Mouse (Mus musculus) kidney, embryonic 16.5 days (tissue): ENCODE results near the gene Tlr4. TPM values are rescaled to one million over a fixed set of nuclear protein-coding genes. Genes with fewer than 3 reads are reported as not detected.
A peak's percentile ranks its signal among the peaks of the same experiment; 100 is the strongest.

Experiments
- ATAC-seq: fragments of 200-750 bp; cut with Nextera tagmentation; 2 replicates; pipeline ENCODE4 v1.8.0; 2017; ENCODE audit warnings: moderate TSS enrichment; ENCODE audit not compliant: low FRiP score, low TSS enrichment
- H3K27ac ChIP-seq: fragments of 300-500 bp; sonication (generic); 2 replicates; pipeline ENCODE4 v1.5.1; 2014; ENCODE audit warnings: low read length
- H3K27me3 ChIP-seq: fragments of 300-500 bp; sonication (generic); 2 replicates; pipeline ENCODE4 v1.6.1; 2014; ENCODE audit warnings: low read length, control low read depth, mixed read lengths; ENCODE audit not compliant: insufficient read depth
- H3K36me3 ChIP-seq: fragments of 300-500 bp; sonication (generic); 2 replicates; pipeline ENCODE4 v1.6.1; 2014; ENCODE audit warnings: low read length, control low read depth, mixed read lengths; ENCODE audit not compliant: insufficient read depth
- H3K4me1 ChIP-seq: fragments of 300-500 bp; sonication (generic); 2 replicates; pipeline ENCODE4 v1.6.1; 2014; ENCODE audit warnings: low read length, control low read depth, mixed read lengths; ENCODE audit not compliant: insufficient read depth
- H3K4me2 ChIP-seq: fragments of 300-500 bp; sonication (generic); replicated peaks from 2 replicates; pipeline ENCODE4 v1.6.1; 2014; ENCODE audit warnings: low read depth, low read length
- H3K4me3 ChIP-seq: fragments of 300-500 bp; sonication (generic); 2 replicates; pipeline ENCODE4 v1.5.1; 2014; ENCODE audit warnings: mild to moderate bottlenecking, low read length
- H3K9ac ChIP-seq: fragments of 300-500 bp; sonication (generic); replicated peaks from 2 replicates; pipeline ENCODE4 v1.6.1; 2014; ENCODE audit warnings: low read length
- H3K9me3 ChIP-seq: fragments of 300-500 bp; sonication (generic); 2 replicates; pipeline ENCODE4 v1.6.1; 2016; ENCODE audit warnings: low read length, control low read depth
- WGBS: fragments of 180-500 bp; shearing (Covaris S2); extraction: QIAGEN DNeasy Blood & Tissue Kit; methylation state at CpG from one replicate; pipeline ENCODE4 v1.1.7; 2014; 5-methylcytosine and 5-hydroxymethylcytosine counted together
- polyA plus RNA-seq: library from polyadenylated mRNA; unstranded; fragments of >200 nt; fragmentation: Nextera tagmentation; extraction: Ambion mirVana; gene quantifications from 2 replicates; pipeline ENCODE4 v1.2.1, GENCODE M21; 2015

The Tlr4 gene
- polyA plus RNA-seq, 1 experiment from 2014 or later = 1.6 TPM

DNA sequence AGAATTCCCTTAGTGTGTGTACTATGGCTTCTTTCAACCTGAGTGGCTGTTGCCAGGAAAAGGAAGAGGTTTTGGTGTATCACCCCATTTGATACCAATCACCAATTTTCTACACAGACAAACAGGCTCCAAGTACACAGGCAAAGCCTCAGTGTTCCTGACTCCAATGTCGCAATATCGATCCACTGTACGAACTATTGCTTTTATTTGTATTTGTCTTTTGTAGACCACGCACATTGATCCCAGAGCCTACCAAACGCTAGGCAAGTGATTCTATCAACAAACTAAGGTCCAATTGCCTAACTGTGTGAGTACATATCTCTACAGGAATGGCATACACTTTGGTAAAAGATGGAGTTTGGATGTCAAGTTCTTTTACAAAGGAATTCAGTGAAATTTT, 55.9 kb downstream of the Tlr4 start:
- Histone ChIP-seq H3K9me3 (no peaks in the 10 kb centered on the region), H3K9ac (no peak overlapping the region), H3K4me2 (no peak overlapping the region), H3K4me1 (no peaks in the 10 kb centered on the region), H3K27ac (no peak overlapping the region), H3K27me3 (no peaks in the 10 kb centered on the region), H3K36me3 (no peaks in the 10 kb centered on the region), H3K4me3 (no peak overlapping the region)
- no peak for ATAC-seq
- 95% methylated on average over 5 of the region's 5 CpGs for WGBS

DNA sequence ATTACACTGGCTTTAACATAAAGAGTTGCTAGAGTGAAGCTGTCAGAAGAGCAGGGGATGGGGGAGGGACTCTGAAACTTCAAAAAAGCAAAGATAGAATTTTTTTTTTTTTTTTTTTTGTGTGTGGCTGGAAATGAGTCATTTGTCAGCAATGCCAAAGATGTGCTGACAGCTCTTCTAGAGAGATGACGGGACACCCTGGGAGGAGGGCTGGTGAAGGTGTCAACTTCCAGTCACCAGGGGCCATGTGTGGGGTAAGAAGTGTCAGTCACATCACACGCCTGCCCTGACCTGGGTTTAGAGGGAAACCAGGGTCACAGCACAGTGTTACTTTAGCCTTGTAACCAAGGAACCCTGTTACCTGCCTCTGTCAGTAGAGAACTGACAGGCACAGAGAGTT, 67.2 kb downstream of the Tlr4 start:
- 10% methylated on average over 2 of the region's 2 CpGs for WGBS
- Histone ChIP-seq H3K27ac (no peak overlapping the region), H3K4me2 (no peak overlapping the region), H3K9me3 (no peaks in the 10 kb centered on the region), H3K4me1 (no peaks in the 10 kb centered on the region), H3K4me3 (no peak overlapping the region), H3K9ac (no peak overlapping the region), H3K27me3 (no peaks in the 10 kb centered on the region), H3K36me3 (no peaks in the 10 kb centered on the region)
- peak; percentile 27; the same call in 1 of the 2 replicates for ATAC-seq

DNA sequence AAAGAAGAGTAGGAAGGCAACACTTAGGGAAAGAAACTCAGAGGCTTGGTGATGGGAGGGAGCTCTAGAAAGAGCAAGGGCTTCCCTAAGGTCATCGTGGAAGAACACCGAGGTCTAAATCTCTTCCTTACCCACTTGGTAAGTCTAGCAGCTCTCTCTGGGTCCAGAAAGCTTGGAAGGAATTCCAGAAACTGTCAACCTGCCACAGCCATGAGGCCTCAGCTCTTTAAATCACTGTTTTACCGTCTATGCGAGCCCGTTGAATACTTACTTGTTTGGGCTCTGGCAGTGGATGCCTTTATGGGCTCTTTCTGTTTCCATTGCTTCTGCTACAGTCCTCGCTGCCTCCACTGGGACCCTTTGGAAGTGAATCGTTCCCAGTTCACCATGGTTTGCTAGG, 67.6 kb downstream of the Tlr4 start:
- H3K4me2 ChIP-seq = no peak overlapping the region
- 53% methylated on average over 7 of the region's 7 CpGs for WGBS
- no peak overlapping the region for H3K9ac ChIP-seq
- no peaks in the 10 kb centered on the region for H3K4me1 ChIP-seq
- no peak overlapping the region for H3K27ac ChIP-seq
- no peaks in the 10 kb centered on the region for H3K9me3 ChIP-seq
- ATAC-seq = peak; percentile 23; the same call in 1 of the 2 replicates
- H3K4me3 ChIP-seq = no peak overlapping the region
- no peaks in the 10 kb centered on the region for H3K36me3 ChIP-seq
- H3K27me3 ChIP-seq = no peaks in the 10 kb centered on the region

DNA sequence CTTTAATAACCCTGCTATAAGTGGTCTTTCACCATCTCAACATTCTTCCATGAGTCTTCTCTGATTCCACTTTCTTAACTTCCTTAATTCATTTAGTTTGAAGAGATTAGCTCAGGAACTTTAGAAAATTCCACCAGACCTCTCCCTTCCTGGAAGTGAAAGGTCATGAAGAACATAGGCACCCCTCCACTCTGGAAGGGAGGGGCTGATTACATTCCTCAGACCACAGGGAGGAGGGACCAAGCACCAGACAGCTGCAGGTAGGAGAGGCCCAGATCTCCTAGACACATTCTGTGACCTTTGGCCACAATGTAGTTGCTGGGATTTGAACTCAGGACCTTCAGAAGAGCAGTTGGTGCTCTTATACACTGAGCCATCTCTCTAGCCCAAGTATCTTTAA, 72.7 kb downstream of the Tlr4 start:
- no peaks in the 10 kb centered on the region for H3K4me1 ChIP-seq
- H3K36me3 ChIP-seq = no peaks in the 10 kb centered on the region
- no peak overlapping the region for H3K4me3 ChIP-seq
- H3K27ac ChIP-seq = no peak overlapping the region
- no peaks in the 10 kb centered on the region for H3K9me3 ChIP-seq
- H3K9ac ChIP-seq = no peak overlapping the region
- no peaks in the 10 kb centered on the region for H3K27me3 ChIP-seq
- H3K4me2 ChIP-seq = no peak overlapping the region
- no peak for ATAC-seq

DNA sequence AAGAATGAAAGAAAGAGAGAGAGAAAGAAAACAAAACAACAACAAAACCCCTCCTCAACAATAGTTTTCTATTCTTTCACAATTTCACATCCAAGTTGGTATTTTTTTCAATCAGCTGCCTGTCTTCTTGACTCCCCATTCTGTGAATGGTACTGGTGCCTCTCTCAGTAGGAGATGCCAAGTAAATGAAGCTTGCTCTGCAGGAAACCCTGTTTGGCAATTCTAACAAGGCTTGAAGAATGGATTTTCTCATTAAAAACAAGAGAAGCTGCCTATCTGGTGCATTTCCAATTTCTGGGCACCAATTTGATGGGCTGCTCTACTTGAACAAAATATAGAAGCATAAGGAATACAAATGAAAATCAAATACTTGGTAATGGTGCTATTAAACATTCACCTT, 74.1 kb downstream of the Tlr4 start:
- H3K27me3 ChIP-seq = no peaks in the 10 kb centered on the region
- H3K4me3 ChIP-seq = no peak overlapping the region
- H3K4me2 ChIP-seq = no peak overlapping the region
- H3K9me3 ChIP-seq = no peaks in the 10 kb centered on the region
- H3K4me1 ChIP-seq = no peaks in the 10 kb centered on the region
- no peak for ATAC-seq
- no peak overlapping the region for H3K9ac ChIP-seq
- H3K27ac ChIP-seq = no peak overlapping the region
- H3K36me3 ChIP-seq = no peaks in the 10 kb centered on the region

DNA sequence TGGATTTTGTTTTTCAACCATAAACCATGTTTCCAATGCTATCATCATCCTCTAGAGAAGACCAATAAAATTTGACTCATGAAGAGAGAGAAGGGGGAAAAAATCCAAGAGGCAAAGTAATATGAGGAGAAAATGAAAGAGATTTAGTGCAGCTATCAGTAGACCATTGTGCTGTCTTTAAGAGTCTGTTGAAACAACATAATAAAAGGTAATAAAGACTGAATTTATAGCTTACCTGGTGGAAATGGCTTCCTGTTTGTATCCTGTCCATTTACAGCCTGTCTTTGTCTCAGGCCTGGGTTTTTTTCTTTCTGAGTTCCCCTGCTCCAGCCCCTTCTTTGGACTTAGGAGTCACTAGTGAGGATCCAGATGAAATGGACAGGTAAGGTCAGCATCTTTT, 81.0 kb downstream of the Tlr4 start:
- ATAC-seq = no peak
- Histone ChIP-seq H3K9me3 (no peaks in the 10 kb centered on the region), H3K4me1 (no peaks in the 10 kb centered on the region), H3K27ac (no peak overlapping the region), H3K27me3 (no peaks in the 10 kb centered on the region), H3K4me3 (no peak overlapping the region), H3K36me3 (no peaks in the 10 kb centered on the region), H3K9ac (no peak overlapping the region), H3K4me2 (no peak overlapping the region)

DNA sequence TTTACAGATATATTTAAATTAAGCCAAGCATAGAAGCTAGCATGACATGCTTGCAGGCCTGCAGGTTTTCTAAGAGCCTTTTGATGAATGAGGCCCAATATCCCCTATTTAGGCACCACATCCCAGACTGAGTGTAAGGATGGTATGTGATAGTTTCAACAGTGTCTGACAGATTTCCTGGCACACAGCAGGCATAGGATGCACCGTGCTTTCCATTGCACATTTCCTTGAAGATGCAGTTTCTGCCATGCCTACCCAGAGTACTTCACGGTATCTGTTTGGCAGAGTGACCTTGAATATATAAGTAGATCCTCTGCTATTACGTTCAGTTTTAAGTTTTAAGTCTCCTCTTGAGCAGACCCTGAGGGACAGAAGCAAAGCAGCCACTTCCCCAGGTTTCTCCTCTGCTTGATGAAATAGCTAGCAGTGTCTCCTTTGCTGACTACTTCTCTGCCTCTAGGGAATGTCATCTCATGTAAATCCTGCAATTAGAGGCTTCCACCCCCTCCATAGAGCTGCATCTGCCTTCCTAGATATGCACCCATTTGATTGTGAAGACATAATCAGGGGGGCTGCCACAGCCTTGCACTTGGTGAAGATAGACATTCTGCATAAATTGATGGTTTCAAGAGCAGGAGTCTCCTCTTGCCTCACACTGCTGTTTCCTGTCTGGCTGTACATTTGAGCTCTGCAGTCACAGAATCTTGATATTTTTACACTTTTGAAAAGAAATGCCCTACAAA, 92.4 kb downstream of the Tlr4 start:
- H3K9ac ChIP-seq = no peak overlapping the region
- no peak overlapping the region for H3K4me3 ChIP-seq
- no peak overlapping the region for H3K4me2 ChIP-seq
- H3K27me3 ChIP-seq = no peaks in the 10 kb centered on the region
- H3K4me1 ChIP-seq = no peaks in the 10 kb centered on the region
- 88% methylated on average over 3 of the region's 3 CpGs for WGBS
- no peaks in the 10 kb centered on the region for H3K36me3 ChIP-seq
- ATAC-seq = no peak
- H3K27ac ChIP-seq = no peak overlapping the region
- no peaks in the 10 kb centered on the region for H3K9me3 ChIP-seq

DNA sequence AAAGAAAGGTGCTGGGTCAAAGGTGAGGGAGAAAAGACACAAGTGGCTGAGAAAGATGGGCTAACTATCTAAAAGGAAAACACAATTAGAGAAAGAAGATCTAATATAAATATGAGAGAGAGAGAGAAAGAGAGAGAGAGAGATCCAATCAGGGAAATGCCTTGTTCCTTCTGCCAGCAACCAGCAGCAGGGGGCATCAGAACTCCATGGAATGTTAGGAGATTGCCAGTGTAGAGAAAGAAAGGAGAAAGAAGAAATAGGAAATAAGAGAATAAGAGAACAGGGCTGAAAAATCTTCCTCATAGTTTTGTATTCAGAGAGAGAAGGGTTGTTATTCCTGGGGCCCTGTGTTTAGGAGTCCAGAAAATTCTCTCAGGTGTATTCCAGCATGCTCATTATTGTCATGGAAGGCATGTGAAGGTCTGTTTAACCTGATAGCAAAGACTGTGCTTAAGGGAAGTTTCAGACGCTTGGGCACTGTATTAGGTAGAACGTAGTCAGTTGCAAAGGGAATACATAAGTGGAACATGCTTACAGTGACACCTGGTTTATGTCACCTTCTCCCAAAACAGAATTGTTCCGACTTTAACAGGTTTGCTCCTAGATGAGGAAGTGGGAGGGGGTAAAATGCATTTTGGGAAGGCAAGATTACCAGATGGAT, 96.4 kb downstream of the Tlr4 start:
- Histone ChIP-seq H3K9ac (no peak overlapping the region), H3K27ac (no peak overlapping the region), H3K4me1 (no peaks in the 10 kb centered on the region), H3K4me3 (no peak overlapping the region), H3K9me3 (no peaks in the 10 kb centered on the region), H3K36me3 (no peaks in the 10 kb centered on the region), H3K27me3 (no peaks in the 10 kb centered on the region), H3K4me2 (no peak overlapping the region)
- no peak for ATAC-seq
- 71% methylated on average over 3 of the region's 3 CpGs for WGBS

DNA sequence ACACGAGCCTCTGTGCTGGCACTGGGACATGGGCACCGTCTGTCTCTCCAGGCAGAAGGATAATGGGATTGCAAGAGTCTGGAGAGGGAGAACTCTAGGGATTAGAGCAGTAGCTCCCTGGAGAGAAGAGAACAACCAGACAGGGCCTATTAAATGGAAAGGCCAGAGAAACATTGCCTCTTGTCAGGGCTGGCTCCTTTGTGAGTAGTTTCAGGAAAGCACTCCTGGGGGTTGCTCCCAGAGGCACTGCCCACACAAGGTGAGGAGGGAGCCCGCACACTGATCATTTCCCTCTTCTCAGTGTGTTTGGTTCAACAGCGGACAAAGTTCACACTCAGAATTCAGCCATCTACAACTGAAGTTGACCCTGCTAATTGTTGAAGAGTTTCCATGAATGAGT, 98.7 kb downstream of the Tlr4 start:
- Histone ChIP-seq H3K4me2 (no peak overlapping the region), H3K27me3 (no peaks in the 10 kb centered on the region), H3K27ac (no peak overlapping the region), H3K9me3 (no peaks in the 10 kb centered on the region), H3K9ac (no peak overlapping the region), H3K4me3 (no peak overlapping the region), H3K4me1 (no peaks in the 10 kb centered on the region), H3K36me3 (no peaks in the 10 kb centered on the region)
- no peak for ATAC-seq
- WGBS = 58% methylated on average over 4 of the region's 4 CpGs

DNA sequence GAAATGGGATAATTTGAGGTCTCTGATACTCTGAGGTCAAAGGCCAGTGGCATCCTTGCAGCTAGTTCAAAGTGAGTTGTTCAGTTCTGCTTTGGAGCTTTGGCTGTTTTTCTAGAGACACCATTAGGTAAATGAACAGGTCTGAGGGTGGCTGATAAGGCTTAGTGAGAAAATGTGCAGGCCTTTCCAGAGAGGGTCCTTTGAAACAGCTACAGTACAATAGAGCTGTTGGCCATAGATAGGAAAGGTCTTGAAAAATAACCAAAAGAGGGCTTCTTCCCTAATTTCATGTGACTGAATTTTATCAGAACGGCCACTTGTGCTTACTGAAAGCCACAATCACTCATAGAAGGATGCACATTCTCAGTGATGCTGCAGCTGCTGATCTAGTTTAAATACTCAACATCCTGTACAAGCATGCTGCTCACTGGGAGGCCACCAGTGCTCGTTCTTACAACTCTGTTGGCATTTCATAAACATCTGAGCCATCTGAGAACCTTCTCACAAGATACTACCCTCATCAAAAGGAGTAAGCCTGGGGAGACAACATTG, 100.2 kb downstream of the Tlr4 start:
- Histone ChIP-seq H3K4me2 (no peak overlapping the region), H3K4me3 (no peak overlapping the region), H3K27me3 (no peaks in the 10 kb centered on the region), H3K9ac (no peak overlapping the region), H3K4me1 (no peaks in the 10 kb centered on the region), H3K27ac (no peak overlapping the region), H3K9me3 (no peaks in the 10 kb centered on the region), H3K36me3 (no peaks in the 10 kb centered on the region)
- ATAC-seq = no peak
- WGBS = 71% methylated on average over 2 of the region's 2 CpGs
